Mouse (Mus musculus) embryo, embryonic 11.5 days (tissue): Measurements from ENCODE around the gene Cxcl2.

Experiments used
- DNase-seq: peaks from one replicate; pipeline ENCODE4 v3.0.0-alpha.2; 2012; ENCODE audit warnings: low read depth, low spot score

Cxcl2 gene

DNA sequence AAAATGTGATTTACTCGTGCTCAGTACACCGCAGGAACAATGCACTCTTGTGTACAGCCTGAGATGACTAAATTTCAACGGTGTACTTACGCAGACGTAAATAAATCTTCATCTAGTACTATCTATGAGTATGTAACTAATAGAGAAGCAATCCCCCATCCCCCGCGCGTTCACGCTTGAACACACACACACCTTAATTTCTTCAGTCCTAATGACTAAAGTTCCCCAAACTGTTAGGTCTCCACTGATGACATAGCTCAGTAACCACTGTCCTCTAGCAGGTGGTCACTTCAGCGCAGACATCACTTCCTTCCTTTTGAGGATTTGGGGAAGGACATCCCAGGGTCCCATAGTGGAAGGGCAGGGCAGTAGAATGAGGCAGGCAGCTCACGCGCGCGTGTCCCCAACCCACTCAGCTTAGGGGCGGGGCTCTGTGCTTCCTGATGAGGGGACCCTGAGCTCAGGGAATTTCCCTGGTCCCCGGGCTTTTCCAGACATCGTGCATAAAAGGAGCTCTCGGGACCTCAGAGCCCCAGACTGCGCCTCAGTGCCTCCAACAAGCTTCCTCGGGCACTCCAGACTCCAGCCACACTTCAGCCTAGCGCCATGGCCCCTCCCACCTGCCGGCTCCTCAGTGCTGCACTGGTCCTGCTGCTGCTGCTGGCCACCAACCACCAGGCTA lies at the start of gene Cxcl2:
TSS of gene Cxcl2 (plus strand) at position 533 of the 682 bp plus-strand sequence.
- DNase-seq: no peak

DNA sequence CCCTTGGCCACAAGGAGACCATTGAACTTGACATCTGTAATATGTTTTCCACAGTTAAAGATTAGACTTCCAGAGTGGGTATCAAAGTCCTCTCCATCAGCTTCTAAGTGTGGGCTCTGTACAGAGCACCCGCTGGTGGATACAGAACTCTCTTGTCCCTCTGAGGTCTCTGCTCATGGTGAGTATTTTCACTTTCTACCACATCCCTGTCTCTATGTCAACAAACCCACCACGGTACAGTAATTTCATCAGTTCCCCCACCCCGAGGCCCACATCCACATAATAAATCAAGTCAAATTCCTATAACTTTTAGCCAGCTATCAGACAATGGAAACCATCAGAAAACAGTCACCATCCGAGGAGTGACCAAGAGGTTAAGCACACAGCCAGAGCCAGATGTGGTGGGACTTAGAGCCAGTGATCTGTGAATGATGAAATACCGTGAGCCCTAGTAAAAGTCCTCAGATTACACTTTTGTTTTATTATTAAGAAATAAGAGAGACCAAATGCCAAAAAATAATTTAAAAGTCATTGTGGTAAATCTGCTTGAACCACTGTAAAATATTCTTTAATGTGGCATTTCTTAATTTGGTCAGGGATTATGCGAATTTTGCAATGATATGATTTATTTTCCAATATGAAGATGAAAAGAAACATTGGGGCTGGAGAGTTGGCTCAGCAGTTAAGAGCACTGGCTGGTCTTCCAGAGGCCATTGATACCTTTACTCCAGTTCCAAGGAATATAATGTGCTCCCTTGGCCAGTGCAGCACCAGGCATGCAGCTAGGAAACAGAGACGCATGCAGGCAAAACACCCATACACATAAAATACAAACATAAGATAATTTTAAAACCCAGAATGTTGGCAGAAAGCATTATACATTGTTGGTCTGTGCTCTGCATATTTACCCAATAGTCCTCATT lies 48.1 kb upstream of the Cxcl2 start:
- DNase-seq: no peak

DNA sequence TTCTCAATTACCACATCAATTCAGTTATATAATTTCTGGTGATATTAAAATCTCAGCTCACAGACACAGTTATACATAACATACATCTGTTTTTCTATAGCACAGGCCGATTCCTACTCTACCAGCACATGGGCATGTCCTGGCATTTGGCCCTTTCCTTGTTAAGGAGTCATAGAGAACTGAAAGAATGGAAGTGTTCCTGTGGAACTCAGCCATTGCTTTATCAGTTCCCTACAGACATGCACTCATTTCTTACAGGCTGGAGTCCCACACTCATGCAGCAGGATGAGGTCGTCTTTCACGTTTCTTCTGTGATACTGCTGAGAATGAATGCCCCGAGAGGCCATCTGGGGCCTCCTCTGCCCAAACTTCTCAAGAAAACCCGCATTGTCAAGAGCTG lies 46.2 kb upstream of the Cxcl2 start:
- no peak for DNase-seq

DNA sequence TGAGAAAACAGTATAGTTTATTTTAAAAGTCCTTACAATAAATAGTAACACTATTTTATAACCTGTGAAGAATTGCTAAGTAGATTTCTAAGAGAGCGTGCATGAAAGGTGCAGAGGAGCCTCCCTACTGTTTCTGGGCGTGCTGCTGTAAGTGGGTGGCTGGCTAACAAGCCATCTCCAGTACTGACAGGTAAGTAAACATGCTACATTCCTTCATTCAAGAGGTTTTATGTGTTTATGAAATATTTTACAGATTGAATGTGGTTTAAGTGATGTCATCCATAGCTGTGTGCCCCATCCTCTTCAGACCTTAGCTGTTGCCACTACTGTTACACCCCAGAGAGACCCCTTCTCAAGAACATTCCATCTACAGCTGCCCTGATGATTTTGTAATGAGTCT lies 45.2 kb upstream of the Cxcl2 start:
- no peak for DNase-seq

DNA sequence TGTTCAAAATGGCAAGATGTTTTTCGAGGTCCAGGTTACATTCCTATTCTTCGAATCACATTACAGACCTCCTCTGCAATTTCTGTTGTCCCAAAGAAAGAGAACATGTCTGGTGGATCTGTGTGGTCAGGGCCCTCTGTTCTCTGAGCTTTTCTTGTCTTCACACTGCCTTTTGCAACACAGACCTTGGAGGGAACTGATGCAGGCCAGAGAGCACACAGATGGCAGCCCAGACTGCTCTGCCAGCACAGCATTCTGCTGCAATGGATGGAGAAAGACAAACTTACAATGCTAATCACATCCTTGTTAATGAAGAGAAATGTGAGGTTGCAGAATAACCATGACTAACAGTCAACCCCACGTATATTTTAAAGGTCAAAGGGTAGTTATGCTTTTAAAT lies 44.6 kb upstream of the Cxcl2 start:
- DNase-seq: no peak

DNA sequence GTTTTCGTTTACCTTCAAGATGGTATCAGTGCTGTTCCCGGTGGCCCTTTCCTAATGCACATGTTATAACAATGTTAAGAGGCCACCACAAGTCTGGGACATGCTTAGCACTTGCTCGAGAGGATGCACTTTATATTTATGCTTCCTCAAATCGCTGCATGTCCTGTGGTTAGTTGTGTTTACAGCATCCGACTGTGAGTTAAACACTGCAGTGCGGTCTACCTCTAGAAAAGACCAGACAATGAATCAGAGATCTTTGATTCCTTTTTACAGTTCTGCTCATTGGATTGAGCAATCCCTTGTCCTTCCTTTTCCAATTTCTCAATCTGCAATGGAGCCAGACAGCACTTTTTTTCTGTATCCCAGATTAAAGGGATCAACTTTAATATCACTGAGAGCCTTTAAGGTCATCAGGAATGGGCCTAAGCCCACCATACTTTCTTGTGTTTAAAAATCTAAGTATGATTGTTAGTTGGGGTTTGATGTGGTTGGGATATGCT lies 41.7 kb upstream of the Cxcl2 start:
- DNase-seq: no peak

DNA sequence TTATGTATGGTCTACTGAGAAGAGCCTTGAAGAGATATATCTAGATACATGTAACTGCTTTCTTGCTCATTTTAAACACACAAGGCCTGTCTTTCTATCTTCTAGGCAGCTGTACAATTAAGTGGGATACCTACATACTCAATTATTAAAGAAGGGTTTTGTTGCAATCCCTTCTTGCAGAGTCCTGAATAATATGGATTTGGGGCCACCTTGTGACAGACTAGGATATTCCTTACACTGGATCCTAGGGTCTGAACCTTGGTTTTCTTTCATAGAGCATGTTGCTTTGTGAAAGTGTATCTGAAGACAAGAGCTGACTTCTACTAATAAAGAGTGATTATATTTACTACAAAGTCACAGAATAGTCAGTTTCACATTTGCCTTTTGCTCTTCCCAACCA lies 36.9 kb upstream of the Cxcl2 start:
- no peak for DNase-seq

DNA sequence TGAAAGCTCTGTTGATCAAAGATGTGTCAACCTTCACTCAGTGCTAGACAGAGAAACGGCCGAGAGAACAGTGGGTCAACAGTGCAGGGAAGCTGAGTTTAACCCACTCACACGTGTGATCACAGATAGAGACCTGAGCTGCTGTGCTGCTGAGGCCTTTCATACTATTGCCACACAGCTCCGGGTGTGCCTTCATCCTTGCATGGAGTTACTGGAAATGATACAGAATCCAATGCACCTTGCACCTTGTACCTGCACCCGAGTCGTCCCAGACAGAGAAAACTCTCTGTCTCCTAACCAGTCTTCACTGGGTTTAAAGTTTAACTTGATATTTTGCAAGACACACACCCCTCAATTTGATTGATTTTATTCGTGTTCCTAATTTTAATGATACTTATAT lies 31.3 kb upstream of the Cxcl2 start:
- DNase-seq: no peak

DNA sequence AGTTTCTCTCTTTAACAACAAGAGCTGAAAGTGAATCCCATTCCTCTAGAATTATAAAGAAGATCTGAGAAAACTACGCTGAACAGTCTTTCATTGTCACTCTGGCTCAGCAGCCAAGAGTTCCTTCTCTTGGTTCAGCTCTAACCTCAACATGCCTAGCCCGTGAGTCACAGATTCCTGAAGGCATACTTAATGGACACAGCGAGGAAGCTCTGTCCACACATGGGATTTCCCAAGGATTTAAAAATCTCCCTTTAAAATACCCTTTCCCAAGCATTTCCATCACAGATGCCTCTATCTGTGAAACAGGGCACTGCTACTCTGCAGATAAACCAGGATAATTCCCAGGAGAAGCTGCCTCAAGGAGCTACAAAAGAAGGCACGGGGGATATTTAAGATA lies 27.6 kb upstream of the Cxcl2 start:
- no peak for DNase-seq

DNA sequence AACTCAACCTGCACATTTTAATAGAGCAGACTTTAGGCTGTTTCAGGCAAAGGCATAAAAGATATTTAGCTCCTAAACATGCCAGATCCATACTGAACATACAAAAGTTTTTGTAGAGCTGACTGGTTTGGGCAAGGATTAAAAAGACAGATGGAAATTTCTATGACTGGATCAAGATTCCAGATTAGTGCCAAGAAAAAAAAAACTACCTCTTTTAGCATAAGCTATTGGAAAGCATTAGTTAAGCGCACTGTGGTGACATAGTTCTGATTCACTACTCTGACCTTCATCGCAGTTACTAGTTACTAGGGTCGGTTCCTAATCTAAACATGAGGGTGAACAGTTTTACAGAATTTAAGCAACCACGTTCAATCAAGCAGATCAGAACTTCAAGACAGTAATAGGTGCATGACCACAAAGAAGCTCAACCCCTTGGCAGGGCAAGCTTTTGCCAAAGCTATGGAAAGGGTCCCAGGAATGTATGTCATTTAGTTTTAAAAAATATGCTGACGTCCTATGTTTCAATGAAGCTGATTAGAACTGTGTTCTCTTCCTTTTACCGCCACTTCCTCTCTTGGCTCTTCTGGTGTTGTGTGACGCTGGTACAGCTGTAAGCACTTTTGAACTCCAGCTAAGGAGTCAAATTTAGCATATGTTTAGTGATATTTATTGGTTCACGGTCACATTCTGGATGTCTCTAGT lies 27.0 kb upstream of the Cxcl2 start:
- DNase-seq: no peak

DNA sequence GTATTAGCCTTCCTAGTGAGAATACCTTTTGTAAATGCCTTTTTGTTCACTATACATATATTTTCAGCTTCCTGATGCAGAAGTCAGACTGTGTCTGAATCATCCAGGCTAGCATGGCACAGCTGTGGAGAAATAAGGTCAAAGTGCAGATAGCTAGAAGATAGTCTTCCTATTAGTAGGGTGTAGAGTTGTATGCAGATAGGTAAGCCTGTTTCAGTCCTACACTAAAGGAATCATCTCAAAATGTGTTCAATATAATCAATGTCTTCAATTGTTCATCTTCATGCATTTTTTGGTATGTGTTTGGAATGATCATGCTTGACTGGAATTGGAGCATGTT lies 26.5 kb upstream of the Cxcl2 start:
- no peak for DNase-seq

DNA sequence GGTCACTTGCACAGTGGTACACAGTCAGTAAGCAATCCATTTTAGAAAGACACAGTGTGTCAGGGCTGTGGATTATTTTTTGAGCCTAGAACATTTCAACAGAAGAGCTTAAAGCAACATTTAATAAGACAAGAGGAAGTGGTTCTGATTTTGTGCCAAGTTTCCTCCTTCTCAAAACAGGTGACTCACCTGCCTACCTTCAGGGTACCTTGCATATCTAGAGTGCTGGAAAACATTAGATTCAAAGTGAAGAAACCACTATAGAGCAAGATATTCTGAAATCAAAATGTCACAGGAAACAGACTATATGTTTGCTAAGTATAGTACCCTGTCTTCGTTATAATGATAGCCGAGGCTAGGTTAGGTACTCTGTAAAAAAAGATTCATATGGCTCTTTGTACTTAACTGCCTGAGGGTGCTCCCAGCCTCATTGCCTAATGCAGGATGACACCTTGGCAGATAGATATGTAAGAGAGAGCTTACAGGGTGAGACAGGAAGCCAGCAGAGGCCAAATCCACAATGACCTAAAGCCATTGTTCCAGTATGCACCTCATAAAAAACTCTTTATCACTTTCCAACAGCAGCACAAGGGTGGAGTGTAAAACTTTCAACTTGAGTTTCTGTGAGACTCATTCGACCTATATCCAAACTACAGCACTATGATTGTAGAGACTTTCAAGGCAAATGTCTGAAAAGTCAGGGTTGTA lies 24.2 kb upstream of the Cxcl2 start:
- no peak for DNase-seq

DNA sequence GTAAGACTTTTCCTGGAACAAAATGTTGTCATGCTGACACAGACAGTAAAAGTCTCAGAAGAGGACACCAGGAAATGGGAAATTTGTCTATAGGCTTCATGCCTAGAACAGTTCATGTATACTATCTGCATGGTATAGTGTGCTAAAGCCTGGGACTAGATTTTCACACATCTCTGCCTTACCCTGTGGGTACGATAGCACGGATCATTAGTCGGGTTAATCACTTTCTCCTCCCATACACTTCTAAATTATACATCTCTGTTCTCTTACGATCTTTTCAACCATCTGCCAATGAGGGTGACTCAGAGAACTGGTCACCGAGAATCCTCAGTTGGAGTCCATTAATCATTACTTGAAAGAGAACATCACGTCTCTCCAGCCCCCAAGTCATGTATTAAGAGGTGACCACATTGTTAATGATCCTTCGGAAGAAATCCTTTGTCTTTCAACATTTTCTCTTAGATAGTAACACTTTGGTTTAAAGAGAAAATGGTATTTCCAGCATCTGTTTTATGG lies 23.3 kb upstream of the Cxcl2 start:
- DNase-seq: no peak

DNA sequence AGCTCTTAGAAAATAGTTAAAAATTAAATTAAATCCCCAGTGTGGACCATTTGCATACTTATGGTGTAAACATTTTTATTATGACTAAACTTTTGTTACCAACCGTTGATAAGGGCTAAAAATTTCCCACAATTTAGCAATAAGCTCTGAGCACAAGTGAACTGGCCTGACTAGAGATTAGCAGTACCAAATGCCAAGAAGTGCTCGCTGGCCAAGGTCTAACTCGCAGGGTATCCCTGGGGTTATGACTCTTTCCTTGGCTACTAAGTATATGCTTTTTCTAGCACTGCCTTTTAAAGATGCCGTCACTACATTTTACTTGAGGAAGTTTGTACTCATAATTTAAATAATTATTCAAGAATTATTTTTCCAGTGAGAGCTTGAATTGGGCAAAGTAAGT lies 22.6 kb upstream of the Cxcl2 start:
- no peak for DNase-seq

DNA sequence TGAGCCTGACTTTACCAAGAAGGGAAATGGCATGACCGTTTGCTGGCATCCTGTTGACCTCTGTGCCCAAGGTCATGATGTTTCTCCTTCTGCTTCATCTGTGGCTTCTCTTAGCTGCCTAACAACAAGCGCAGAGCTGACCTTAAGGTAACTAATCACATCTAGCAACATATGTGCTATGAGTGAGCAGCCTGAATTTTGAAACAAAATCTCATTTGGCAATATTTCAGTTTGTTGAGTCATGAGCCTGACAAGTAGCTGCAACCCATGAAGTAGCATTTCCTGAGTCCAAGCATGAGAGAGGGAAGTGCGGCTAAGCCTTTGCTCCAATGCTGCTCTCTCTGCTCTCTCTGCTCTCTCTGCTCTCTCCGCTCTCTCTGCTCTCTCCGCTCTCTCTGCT lies 22.0 kb upstream of the Cxcl2 start:
- DNase-seq: no peak

DNA sequence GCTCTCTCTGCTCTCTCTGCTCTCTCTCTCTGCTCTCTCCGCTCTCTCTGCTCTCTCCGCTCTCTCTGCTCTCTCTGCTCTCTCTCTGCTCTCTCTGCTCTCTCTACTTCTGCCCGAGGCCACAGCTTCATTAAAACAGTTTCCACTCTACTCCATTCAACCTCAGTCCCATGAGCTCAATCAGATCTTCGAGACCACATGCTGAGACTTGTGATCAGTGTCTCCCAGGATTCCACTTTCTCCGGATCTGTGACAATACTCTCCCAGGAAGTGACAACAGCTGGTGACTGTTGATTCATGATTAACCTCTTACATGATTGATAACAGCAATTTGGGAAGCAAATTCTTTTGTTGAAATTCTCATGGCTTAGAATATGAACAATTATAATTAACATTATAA lies 21.5 kb upstream of the Cxcl2 start:
- DNase-seq: no peak

DNA sequence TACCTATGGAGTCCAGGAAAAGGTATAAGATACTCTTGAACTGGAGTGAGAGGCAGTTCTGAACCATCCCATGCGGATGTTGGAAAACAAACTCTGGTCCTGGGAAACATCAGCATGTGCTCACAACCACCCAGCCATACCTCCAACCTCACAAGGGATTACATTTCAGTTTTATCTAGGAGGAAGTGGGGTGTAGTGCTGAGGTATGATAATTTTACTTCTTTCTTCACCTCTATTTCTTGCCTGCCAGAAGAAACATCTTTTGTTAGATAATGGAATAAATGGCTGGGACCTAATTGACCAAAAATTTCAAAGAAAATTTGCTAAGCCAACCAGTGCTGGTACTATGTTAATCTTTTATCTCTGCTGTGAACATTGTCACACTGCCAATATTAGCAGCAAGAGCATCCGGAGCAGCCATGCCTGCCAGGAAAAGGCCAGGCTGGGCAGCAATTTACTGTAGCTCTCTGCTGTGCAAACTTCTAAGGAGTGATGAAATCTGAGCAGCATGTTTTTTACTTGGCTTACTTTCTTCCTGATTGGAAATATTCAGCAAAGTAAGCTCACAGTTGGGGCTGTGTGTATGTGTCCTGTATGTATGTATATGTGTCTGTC lies 18.9 kb upstream of the Cxcl2 start:
- DNase-seq: no peak

DNA sequence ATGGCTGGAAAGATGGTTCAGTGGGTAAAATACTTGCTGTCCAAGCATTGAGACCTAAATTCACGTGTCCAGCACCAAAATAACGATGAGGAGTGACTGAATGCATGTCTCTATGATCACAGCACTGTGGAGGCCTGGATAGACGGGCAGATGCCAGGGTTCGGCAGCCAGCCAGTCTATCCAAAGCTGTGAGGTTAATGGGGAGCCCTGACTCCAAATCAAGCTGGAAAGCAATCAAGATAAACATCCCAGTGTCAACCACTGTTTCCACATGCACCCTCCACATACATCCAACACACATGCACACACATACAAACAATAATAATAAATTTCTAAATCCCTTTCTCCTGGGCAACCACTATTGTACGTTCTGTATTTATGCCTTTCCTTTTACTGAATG lies 15.0 kb upstream of the Cxcl2 start:
- no peak for DNase-seq

DNA sequence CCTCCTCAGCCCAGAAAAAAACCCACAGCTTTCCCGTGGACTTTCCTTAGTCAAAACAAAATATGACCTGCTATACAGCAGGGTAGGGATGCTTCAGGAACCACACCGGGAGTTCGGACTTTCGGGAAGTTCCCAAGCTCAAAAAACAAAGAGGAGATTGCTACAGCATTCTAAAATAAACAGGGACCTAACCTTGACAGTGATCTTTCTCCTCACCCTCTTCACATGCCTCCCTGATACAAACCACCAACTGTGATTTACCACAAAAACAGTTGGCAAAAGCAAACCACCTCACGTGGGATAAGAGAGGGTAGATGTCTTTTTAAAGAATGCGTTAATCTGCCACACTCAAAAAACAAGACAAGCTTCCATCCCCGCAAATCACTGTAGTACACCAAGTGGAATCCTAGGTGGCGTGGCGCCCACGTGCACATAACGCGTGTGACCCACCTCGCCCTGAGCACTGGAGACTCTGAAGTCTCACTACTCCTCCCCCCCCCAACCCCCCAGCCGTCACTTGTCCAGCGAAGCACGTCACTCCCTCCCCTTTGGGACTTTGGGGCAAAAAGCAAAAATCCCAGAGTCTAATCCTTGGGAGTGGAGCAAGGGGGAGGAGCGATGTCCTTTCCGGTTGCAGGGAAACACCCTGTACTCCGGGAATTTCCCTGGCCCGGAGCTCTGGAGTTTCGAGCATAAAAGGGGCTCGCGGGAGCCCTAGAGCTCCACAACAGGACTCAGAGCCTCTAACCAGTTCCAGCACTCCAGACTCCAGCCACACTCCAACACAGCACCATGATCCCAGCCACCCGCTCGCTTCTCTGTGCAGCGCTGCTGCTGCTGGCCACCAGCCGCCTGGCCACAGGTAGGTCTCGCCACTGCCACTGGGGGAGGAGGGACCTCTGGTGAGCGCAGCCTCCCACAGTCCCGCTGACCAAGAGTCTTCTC lies 12.9 kb upstream of the Cxcl2 start, which contains the start of gene Cxcl1:
TSS of gene Cxcl1 (plus strand) at position 723 of the 945 bp plus-strand sequence.
- no peak for DNase-seq

DNA sequence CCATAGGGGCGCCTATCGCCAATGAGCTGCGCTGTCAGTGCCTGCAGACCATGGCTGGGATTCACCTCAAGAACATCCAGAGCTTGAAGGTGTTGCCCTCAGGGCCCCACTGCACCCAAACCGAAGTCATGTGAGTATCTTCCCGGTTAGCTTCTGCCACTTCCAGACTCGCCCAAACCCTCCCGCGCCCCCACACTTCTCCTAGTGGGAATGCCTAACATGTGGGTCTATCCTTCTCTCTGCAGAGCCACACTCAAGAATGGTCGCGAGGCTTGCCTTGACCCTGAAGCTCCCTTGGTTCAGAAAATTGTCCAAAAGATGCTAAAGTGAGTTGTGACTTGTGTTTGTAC lies 12.2 kb upstream of the Cxcl2 start:
- DNase-seq: no peak
